Mouse (Mus musculus) limb, embryonic 15.5 days (tissue): ENCODE results near the gene Klhl31. TPM values are rescaled to one million over a fixed set of nuclear protein-coding genes. Genes with fewer than 3 reads are reported as not detected.

Experiments
- polyA plus RNA-seq: library from polyadenylated mRNA; unstranded; fragments of >200 nt; fragmentation: Nextera tagmentation; extraction: Ambion mirVana; gene quantifications from 2 replicates; pipeline ENCODE4 v1.2.1, GENCODE M21; 2015

The Klhl31 gene
- polyA plus RNA-seq, 1 experiment from 2014 or later: 10.3 TPM

Other genes with a start within 250 kb of the Klhl31 start
- gene Lrrc1, start 91.6 kb upstream of the Klhl31 start, polyA plus RNA-seq: 14.8 and 17.0 TPM in 2 replicates
- gene Gclc, start 118.0 kb downstream of the Klhl31 start, polyA plus RNA-seq: 8.8 and 11.3 TPM in 2 replicates